Mouse (Mus musculus): ENCODE data around the gene Rsrp1.

GRCm38 (mm10) chr4:134946024-134946744 lies 22.8 kb downstream of the Rsrp1 start:
- TF ChIP-seq CTCF (IDR thresholded peaks at IDR 0.05) (peak; percentile 93), EP300 (IDR thresholded peaks at IDR 0.05; ENCODE audit: insufficient read depth, low read depth, low read length) (peak; percentile 79)

All from heart, adult 2 months (tissue).